Mouse (Mus musculus) adrenal gland, adult 18-20 months (tissue): ENCODE results near the gene Olfr1357. TPM values are rescaled to one million over a fixed set of nuclear protein-coding genes. Genes with fewer than 3 reads are reported as not detected.
"Not testable (repeated sequence)": the region's sequence is repeated elsewhere in the genome, so short reads cannot be mapped to it uniquely, and the experiment has no call there.

Experiments
- DNase-seq, 2 experiments: peaks; one replicate each; pipeline ENCODE4 v3.0.0; 2021 to 2022; ENCODE audit warnings: low spot score in 2 of 2
- long read RNA-seq, 2 experiments: library from polyadenylated mRNA; stranded (forward); transcript quantifications; one replicate each; pipeline ENCODE4 v2.0.0; 2021
- total RNA-seq, 2 experiments: library from RNA; stranded (reverse); gene quantifications; 1 replicate in 1 of 2; 2 replicates in 1 of 2; pipeline ENCODE4 v1.2.3; 2021

The Olfr1357 gene
- not detected for total RNA-seq
- long read RNA-seq, experiment 1, result 0 reads
- long read RNA-seq, experiment 2, result 0 reads

DNA sequence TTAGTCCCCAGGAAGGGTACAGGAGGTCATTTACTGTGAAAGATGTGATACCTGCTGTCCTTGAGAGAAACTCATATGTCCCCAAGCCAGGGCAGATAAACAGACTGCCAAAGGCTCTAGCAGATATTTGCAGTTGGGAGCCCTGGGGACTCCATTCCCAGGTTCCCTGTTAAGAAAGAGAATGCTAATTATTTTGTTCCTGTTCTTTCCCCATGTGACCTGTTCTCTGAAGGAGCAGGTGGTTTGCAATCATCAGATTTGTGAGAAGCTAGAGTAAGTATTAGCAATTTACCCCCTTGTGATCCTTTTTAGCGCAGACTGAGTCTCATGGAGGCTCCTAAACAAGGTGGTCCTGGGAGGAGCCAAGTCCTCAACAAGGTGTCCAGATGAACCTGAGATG, at the start of gene Olfr1357:
Gene Olfr1357 (minus strand): TSS at position 101 of the 400 bp plus-strand sequence.
- no peak for DNase-seq

- DNase-seq, result not testable (repeated sequence)
These were observed 48.8 kb upstream of the Olfr1357 start for GRCm38 (mm10) chr10:78666696-78667095.

- no peak for DNase-seq
These were observed 46.7 kb upstream of the Olfr1357 start for GRCm38 (mm10) chr10:78664546-78664945.

DNA sequence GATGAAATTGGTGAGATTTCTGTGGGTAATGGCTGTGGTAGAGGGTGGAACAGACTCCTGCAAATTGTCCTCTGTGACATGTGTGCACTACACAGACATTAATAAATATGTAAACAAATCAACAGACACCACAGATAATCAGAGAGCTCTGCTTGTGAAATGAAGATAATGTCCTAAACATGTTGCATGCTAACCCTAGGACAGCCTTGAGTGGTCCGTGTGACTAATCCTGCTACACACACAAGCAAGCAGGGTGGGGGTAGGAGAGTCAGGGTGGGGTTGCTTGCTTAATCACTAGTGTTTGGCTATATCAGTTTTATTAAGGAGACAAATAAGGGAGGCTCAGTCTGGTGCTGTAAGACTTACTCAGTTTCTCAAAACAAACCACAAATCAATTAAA, 43.3 kb upstream of the Olfr1357 start:
- no peak for DNase-seq

DNA sequence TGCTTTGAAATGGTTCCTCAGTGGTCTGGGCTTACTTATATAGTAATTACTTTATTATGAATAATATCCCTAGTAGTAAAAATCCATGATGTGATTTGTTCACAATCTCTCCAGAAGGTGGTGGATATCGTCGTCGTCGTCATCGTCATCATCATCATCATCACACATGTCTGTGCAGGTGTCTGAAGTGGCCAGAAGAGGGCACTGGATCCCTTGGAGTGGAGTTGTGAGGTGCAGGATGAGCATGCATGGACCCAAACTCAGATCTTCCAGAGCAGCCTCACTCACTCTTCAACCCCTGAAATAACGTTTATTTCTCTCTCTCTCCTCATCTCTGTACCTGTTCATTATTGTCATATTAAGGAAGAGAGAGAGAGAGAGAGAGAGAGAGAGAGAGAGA, 14.4 kb upstream of the Olfr1357 start:
- no peak for DNase-seq

DNA sequence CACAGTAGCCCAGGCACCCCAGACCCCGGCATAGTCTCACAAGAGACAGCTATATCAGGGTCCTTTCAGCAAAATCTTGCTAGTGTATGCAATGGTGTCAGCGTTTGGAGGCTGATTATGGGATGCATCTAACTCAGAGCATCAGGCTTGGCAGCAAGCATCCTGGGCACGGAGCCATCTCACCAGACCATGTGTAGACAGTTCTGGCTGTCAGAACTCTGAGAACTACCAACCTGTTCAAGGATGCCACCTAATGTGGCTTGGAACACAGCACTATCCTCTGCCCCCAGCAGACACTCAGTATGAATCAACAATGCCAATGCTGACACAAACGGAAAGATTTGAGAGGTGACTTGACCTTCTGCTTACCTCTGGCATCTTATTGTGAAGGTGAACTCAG, 12.3 kb upstream of the Olfr1357 start:
- DNase-seq, result no peak

DNA sequence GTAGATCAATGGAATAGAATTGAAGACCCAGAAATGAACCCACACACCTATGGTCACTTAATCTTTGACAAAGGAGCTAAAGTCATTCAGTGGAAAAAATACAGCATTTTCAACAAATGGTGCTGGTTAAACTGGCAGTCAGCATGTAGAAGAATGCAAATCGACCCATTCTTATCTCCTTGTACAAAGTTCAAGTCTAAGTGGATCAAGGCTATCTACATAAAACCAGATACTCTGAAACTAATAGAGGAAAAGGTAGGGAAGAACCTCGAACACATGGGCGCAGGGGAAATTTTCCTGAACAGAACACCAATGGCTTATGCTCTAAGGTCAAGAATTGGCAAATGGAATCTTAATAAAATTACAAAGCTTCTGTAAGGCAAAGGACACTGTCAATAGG, 5.3 kb upstream of the Olfr1357 start:
- not testable (repeated sequence) for DNase-seq

- DNase-seq, result no peak
These were observed 10.3 kb downstream of the Olfr1357 start for GRCm38 (mm10) chr10:78607602-78608001.

GRCm38 (mm10) chr10:78605080-78605479, 12.8 kb downstream of the Olfr1357 start:
- no peak for DNase-seq

- DNase-seq, result no peak
These were observed 18.0 kb downstream of the Olfr1357 start for GRCm38 (mm10) chr10:78599865-78600264.

GRCm38 (mm10) chr10:78594566-78594965, 23.3 kb downstream of the Olfr1357 start:
- DNase-seq, result no peak

- DNase-seq, result no peak
These were observed 23.7 kb downstream of the Olfr1357 start for GRCm38 (mm10) chr10:78594157-78594556.

DNA sequence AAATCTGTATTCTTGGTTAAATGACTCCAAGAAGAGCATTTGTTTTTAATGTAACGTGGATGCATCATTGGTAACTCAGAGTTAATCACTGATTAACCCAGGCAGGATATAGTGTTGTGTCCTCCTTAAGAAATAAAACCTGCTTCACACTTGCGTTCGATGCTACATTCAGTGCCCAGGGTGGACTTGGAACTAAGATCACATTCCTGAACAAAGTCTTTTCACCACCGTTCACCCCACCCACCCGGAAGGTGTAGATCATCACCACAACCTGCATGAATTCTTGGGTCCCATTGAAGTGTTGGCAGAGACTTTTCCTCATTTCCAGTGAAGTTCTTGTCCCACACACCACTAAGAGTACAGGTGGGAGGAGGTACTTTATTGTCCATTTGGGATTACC, 24.1 kb downstream of the Olfr1357 start:
- DNase-seq, result no peak

DNA sequence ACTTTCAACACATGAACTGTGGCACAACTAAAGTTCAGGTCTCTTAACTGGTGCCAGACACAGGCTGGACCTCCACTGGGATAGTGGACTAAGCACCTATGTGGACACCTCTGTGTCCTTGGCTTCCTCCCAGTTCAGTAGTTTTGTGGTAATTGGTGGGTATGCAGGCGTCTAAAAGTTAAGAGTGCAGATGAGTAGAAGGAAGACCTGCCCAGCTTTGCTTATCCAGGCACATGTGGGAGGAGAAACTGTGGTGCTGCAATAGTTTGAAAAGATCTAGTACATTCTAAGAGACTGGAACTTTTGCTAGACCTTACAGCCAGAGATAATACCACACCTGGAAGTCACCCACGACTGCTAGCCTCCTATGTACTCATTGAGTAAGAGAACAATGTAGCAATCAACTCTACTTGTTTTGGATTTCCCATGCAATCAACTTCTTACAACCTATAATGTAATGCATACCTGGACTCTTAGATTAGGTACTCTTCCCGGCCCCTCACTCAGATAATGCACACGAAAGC, 25.0 kb downstream of the Olfr1357 start:
- no peak for DNase-seq

GRCm38 (mm10) chr10:78591406-78592328, 26.2 kb downstream of the Olfr1357 start, which contains the start of gene Syde1:
Syde1 (minus strand) TSS chr10:78591964.
- DNase-seq, result peak; percentile 52 to 61

DNA sequence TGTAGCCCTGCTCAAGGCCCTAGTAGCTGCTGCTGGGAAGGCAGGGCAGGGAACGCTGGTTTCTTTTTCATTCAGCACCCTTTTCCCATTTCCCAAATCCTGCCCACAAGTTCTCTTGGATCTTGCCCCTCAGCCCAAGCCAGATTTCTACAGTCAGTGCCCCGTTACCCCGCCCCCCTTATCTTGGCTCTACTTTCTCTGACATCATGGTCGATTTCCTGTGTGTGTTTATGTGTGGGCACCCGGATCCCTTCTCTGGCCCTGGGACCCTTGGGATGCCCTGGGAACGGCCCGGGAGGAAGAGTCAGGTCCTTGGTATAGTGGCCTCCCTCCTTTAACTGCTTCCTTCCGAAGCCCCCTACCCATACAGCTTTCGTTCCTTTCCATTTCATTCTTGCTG, 27.1 kb downstream of the Olfr1357 start:
- DNase-seq, result peak in 1 of 2 experiments; percentile 25

DNA sequence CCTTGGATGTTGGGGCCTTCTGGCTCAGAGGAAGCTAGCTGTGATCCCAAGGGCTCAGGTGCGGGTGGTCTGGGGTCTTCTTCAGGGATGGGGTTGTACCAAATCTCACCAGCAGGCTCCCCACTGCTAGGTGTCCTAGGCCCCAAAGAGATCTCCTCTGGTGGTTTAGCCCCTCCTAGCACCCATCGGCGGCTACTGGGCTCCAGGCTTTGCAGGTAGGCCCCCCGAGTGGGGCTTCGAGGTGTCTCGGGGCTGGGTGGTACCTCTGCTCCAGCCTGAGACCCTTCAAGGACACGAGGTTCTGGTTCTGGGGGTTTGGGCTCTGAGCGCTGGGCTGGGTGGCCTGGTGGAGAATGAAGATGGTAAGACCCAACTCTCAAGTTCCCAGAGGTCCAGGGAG, 28.0 kb downstream of the Olfr1357 start:
- no peak for DNase-seq

DNA sequence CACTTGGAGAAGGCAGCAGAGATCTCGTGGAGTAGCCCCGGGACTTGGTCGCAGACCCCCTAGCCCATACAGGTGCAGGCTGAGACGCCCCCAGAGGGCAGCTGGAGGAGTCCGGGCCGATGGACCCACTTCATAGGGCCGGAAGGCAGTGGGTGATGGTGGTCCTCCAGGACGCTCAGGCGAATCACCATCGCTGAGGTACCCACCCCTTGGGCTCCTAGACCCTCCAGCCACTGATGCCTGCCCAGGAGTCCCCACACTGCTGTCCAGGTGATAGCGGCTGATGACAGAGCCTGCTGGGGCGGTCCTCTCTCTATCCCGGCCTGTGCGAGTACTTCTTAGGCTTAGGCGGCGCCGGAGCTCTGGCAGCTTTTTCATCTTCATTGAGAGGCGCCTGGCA, 28.6 kb downstream of the Olfr1357 start:
- no peak for DNase-seq

DNA sequence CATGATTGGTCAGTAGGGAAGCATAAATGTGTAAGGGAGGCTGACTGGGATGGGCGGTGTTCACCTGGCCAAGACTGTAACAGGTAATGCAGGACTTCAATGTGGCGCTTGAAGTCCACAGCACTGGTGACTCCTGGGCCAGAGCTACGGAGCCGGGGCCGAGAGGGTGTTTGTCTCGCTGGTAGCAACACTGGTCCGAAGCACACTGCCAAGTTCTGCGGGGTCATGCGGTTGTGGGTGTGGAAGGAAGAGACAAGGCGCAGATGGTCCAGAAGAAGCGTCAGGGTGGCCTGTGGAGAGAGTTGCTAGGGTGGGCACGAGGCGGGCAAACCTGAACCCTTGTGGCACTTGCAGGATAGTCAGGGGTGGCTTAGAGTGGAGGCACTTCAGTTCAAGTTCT, 31.8 kb downstream of the Olfr1357 start:
- no peak for DNase-seq

DNA sequence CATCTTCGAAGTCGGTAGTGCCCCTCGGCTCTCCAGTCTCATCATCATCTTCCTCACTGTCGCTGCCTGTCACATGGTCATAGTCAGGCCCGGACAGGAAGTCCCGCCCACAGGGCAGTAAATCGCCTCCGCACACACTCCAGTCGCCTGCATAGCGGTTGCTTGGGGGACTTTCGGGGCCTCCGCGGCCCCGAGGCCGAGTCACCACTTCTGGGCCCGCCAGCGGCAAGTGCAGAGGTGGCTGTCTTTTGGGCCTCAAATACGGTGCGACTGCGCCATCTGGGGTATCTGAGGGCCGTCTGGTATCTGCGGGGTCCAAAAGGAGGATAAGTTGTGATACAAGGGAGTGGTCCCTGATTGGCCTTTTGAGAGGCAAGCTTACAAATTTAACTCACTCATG, 32.3 kb downstream of the Olfr1357 start:
- no peak for DNase-seq

DNA sequence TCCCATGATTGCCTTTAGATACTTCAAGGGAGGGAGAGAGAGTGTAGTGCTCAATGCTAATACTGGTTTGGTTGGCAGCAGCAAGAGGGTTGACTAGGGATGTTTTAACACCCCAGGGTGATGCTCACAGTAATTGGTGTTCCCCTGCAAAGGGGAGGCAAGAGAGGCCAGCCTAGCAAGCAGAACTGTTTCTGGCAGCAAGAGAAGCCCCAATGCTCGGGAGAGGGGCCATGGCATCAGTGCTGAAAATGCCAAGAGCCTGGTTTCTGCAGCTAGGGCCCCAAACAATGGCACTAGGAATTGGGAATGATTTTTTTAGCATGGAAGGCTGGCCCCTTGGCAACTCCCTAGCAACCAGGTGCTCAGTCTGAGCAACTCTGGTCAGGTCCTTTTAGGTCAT, 32.9 kb downstream of the Olfr1357 start:
- no peak for DNase-seq

DNA sequence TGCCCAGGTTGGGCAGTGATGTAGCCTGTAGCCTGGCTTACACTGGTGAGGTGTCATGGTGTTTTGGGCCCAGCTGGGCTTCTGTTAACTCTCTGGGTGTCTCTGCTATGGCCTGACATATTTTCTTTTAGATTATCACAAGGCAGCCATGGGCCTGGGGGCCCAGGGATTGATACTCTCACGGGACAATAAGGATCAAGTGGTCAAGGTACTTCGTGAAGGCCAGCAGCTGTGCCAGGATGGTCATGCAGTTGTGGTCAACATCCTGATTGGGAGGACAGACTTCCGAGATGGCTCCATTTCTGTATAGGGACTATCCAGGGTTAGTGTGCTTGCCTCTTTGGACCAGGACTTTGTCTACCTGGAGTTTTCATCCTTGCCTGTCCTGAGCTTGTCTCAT, 33.9 kb downstream of the Olfr1357 start:
- no peak for DNase-seq

- no peak for DNase-seq
These were observed 34.5 kb downstream of the Olfr1357 start for GRCm38 (mm10) chr10:78583347-78583746.
